Mouse (Mus musculus): ENCODE results near the gene Gm5134.

Gene Gm5134

GRCm38 (mm10) chr10:76033119-76033455, 78.8 kb downstream of the Gm5134 start:
- DNase-seq (ENCODE audit: low read depth, low spot score) = no peak

GRCm38 (mm10) chr10:76034001-76034600, 79.8 kb downstream of the Gm5134 start:
- no peak for DNase-seq (ENCODE audit: low read depth, low spot score)

GRCm38 (mm10) chr10:76035277-76035676, 81.0 kb downstream of the Gm5134 start:
- DNase-seq (ENCODE audit: low read depth, low spot score) = no peak

DNA sequence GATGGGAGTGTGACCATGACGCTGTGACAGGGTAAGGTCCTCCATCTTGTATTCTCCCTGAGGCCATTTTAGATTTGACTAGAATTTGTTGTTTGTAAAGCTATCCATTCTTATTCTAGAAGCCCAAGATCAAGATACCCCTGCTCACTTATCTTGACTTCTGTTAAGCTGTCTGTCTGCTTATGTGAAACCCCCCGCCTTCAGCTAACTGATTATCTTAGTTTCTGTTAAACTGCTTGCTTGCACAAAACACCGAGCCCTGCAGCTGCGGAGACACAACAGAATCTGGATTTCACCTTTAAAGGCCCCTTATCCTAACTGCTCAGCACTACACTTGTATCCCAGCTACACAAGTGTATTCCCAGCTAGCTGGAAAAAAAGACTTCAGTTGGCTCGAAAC, 82.6 kb downstream of the Gm5134 start:
- no peak for DNase-seq (ENCODE audit: low read depth, low spot score)

DNA sequence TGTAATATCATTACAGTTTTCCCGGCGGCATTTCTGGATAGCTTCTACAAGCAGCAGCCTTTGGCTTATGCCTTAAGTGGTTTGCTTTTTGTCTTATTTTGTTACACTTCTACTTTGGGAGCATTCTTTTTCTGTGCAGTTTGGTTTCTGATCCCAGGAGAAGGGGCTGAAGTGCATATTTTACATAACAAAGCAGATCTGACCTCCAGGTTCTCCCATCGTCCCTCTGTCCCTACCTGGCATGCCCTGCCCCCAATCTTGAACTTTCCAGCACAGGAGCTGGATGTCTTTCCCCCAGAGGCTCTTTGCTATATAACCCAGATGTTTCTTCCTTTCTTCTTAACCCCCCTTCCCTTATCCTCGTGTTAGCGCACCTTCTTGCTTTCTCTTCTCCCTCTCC, 91.0 kb downstream of the Gm5134 start:
- no peak for DNase-seq (ENCODE audit: low read depth, low spot score)

DNA sequence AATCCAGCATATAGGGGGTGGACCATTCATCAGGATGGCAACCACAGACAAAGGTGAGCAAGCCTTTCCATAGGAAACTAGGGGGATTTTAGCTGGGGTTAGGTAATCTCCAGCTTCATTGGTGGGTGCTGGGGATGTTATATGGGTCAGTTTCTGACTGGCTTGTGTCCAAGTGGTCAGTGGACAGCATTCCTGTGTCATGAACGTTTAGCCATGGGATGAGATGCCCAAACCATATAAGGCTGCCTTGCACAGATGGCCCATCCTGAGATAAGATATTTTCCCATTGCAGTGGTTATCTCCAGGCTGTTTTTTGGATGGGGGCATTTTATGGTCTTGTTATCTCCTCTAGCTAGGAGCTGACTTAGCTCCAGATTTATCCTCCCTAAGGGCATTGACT, 92.4 kb downstream of the Gm5134 start:
- no peak for DNase-seq (ENCODE audit: low read depth, low spot score)

DNA sequence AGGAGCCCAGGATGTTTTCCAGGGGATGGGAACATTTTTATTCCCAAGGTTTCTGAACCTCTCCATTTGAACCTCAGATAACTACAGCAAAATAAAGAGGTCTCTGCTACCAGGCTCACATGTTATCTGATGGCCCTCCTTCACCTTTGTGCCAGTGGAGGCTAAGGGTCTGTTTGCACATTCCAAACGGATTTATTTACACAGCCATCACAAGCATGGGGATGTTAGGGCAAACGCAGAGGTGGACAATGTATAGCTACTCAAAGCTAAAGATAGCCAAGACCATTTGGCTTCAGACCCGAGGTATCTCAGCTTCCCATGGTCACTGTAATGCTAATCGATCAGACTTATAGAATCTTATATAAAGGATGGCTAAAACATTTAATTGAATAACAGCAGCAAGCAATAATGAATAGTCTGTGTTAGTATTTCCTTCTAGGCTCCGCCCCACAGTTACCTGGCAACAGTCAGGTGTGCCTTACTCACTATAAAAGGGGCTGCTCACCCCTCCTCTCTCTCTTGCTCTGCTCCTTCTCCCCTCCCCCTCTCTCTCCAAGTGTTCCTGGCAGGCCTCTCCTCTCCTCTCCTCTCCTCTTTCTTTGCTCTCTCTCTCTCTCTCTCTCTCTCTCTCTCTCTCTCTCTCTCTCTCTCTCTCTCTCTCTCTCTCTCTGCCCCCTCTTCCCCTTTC, 93.0 kb downstream of the Gm5134 start:
- no peak for DNase-seq (ENCODE audit: low read depth, low spot score)

- no peak for DNase-seq (ENCODE audit: low read depth, low spot score)
These were observed 94.7 kb downstream of the Gm5134 start for GRCm38 (mm10) chr10:76048967-76049366.

- DNase-seq (ENCODE audit: low read depth, low spot score) = no peak
These were observed 97.5 kb downstream of the Gm5134 start for GRCm38 (mm10) chr10:76051860-76052259.

Data from mesoderm, embryonic 11.5 days (tissue).